Mouse (Mus musculus) embryonic facial prominence, embryonic 10.5 days (tissue): Measurements from ENCODE around the gene Tfam. TPM values are rescaled to one million over a fixed set of nuclear protein-coding genes. Genes with fewer than 3 reads are reported as not detected.

Source experiments
- DNase-seq: peaks from one replicate; pipeline ENCODE4 v3.0.0-alpha.2; 2017; ENCODE audit warnings: low spot score
- H3K27ac ChIP-seq: fragments of 300-500 bp; sonication (generic); replicated peaks from 2 replicates; pipeline ENCODE4 v1.5.1; 2016; ENCODE audit warnings: mild to moderate bottlenecking
- H3K27me3 ChIP-seq: fragments of 300-500 bp; sonication (generic); replicated peaks from 2 replicates; pipeline ENCODE4 v1.6.1; 2016; ENCODE audit warnings: low read depth, mild to moderate bottlenecking; ENCODE audit not compliant: poor library complexity, severe bottlenecking
- H3K36me3 ChIP-seq: fragments of 300-500 bp; sonication (generic); replicated peaks from 2 replicates; pipeline ENCODE4 v1.6.1; 2016; ENCODE audit warnings: mild to moderate bottlenecking, moderate library complexity
- H3K4me1 ChIP-seq: fragments of 300-500 bp; sonication (generic); 2 replicates; pipeline ENCODE4 v1.6.1; 2016
- H3K4me3 ChIP-seq: fragments of 300-500 bp; sonication (generic); 2 replicates; pipeline ENCODE4 v1.5.1; 2016; ENCODE audit warnings: mild to moderate bottlenecking, moderate library complexity
- H3K9me3 ChIP-seq: fragments of 300-500 bp; sonication (generic); 2 replicates; pipeline ENCODE4 v1.6.1; 2016; ENCODE audit warnings: mild to moderate bottlenecking
- WGBS: fragments of 180-500 bp; shearing (Covaris S2); methylation state at CpG from one replicate; pipeline ENCODE4 v1.1.7; 2016; 5-methylcytosine and 5-hydroxymethylcytosine counted together
- polyA plus RNA-seq: library from polyadenylated mRNA; unstranded; fragments of >200 nt; fragmentation: Nextera tagmentation; extraction: Ambion mirVana; gene quantifications from 2 replicates; pipeline ENCODE4 v1.2.1, GENCODE M21; 2016

Tfam gene
- polyA plus RNA-seq, 1 experiment from 2014 or later: 87.8 TPM

- WGBS: 83% methylated on average over 2 of the region's 2 CpGs
Measured at GRCm38 (mm10) chr10:71181091-71181490, 57.0 kb downstream of the Tfam start.

GRCm38 (mm10) chr10:71180057-71180456 lies 58.0 kb downstream of the Tfam start:
- H3K4me3 ChIP-seq: no peak overlapping the region
- no peak overlapping the region for H3K27ac ChIP-seq
- 65% methylated on average over 2 of the region's 2 CpGs for WGBS
- no peak for DNase-seq
- H3K27me3 ChIP-seq: no peaks in the 10 kb centered on the region
- H3K36me3 ChIP-seq: no peaks in the 10 kb centered on the region
- H3K4me1 ChIP-seq: no peaks in the 10 kb centered on the region
- H3K9me3 ChIP-seq: peaks cover 8% of the 10 kb centered on the region; the same call in 1 of the 2 replicates

More at GRCm38 (mm10) chr10:71181091-71181490, 57.0 kb downstream of the Tfam start:
- H3K27ac ChIP-seq: no peak overlapping the region
- H3K9me3 ChIP-seq: peaks cover 8% of the 10 kb centered on the region; the same call in 1 of the 2 replicates
- H3K4me3 ChIP-seq: no peak overlapping the region
- no peaks in the 10 kb centered on the region for H3K27me3 ChIP-seq
- no peaks in the 10 kb centered on the region for H3K36me3 ChIP-seq
- no peak for DNase-seq
- no peaks in the 10 kb centered on the region for H3K4me1 ChIP-seq

GRCm38 (mm10) chr10:71177201-71177600 lies 60.9 kb downstream of the Tfam start:
- H3K4me1 ChIP-seq: no peaks in the 10 kb centered on the region
- H3K36me3 ChIP-seq: no peaks in the 10 kb centered on the region
- H3K4me3 ChIP-seq: no peak overlapping the region
- 94% methylated on average over 7 of the region's 7 CpGs for WGBS
- no peaks in the 10 kb centered on the region for H3K27me3 ChIP-seq
- H3K9me3 ChIP-seq: peaks cover 8% of the 10 kb centered on the region; the same call in 1 of the 2 replicates
- no peak for DNase-seq
- no peak overlapping the region for H3K27ac ChIP-seq

GRCm38 (mm10) chr10:71176341-71176740 lies 61.7 kb downstream of the Tfam start:
- Histone ChIP-seq H3K4me3 (no peak overlapping the region), H3K36me3 (no peaks in the 10 kb centered on the region), H3K9me3 (peaks cover 8% of the 10 kb centered on the region; the same call in 1 of the 2 replicates), H3K27me3 (no peaks in the 10 kb centered on the region), H3K4me1 (no peaks in the 10 kb centered on the region), H3K27ac (no peak overlapping the region)
- 75% methylated on average over 8 of the region's 8 CpGs for WGBS
- no peak for DNase-seq

Other genes starting within 250 kb of the Tfam start
- gene Bicc1, start 78.6 kb downstream of the Tfam start, polyA plus RNA-seq: 4.2 and 5.2 TPM in 2 replicates
- gene Ube2d1, start 47.0 kb upstream of the Tfam start, polyA plus RNA-seq: 101 and 107 TPM in 2 replicates
- 115 and 130 TPM in 2 replicates for gene Cisd1, start 106.7 kb upstream of the Tfam start, polyA plus RNA-seq
- gene Ipmk, start 109.5 kb upstream of the Tfam start, polyA plus RNA-seq: 16.9 and 19.3 TPM in 2 replicates